Mouse (Mus musculus): Measurements from ENCODE around the gene Rfng. TPM values are rescaled to one million over a fixed set of nuclear protein-coding genes. Genes with fewer than 3 reads are reported as not detected.

The Rfng gene
- polyA plus RNA-seq, 1 experiment: 87.4 TPM

DNA sequence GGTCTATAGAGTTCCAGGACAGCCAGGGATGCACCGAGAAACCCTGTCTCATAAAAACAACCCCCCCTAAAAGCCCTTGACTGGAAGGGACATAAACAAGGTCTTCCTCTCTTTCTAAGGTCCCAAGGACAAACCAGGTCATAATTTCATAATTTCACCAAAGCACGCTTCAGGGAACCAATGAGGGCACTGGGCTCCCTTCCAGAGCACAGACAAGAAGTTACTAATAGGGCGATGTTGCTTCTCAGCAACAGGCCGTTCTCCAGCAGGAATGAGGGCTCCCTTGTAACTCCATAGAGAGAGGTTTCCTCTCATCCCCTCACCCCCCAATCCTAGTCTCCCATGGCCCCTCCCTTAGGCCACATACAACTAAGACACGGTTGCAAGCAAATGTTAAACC, 43.0 kb downstream of the Rfng start:
- DNase-seq: no peak
- Histone ChIP-seq H3K27me3 (ENCODE audit: control insufficient read depth, insufficient read depth, low read length) (no peaks in the 10 kb centered on the region), H3K4me3 (ENCODE audit: control insufficient read depth, insufficient read depth, low read length) (no peak overlapping the region), H3K36me3 (ENCODE audit: control insufficient read depth, insufficient read depth, low read length) (no peaks in the 10 kb centered on the region), H3K4me1 (replicated peaks; ENCODE audit: control insufficient read depth, insufficient read depth, low read length) (no peaks in the 10 kb centered on the region), H3K27ac (ENCODE audit: control insufficient read depth, insufficient read depth, low read length) (no peak overlapping the region)
- WGBS: 94% methylated on average over 5 of the region's 5 CpGs
- TF ChIP-seq CTCF (IDR thresholded peaks at IDR 0.05; ENCODE audit: borderline replicate concordance, control insufficient read depth, extremely low read depth, insufficient read depth, low read length, poor library complexity) (no peak), POLR2A (IDR thresholded peaks at IDR 0.05; ENCODE audit: control insufficient read depth, extremely low read depth, insufficient read depth, low read length, poor library complexity) (no peak)

GRCm38 (mm10) chr11:120736424-120736823, 47.6 kb downstream of the Rfng start:
- Histone ChIP-seq H3K27me3 (ENCODE audit: control insufficient read depth, insufficient read depth, low read length) (no peaks in the 10 kb centered on the region), H3K4me3 (ENCODE audit: control insufficient read depth, insufficient read depth, low read length) (no peak overlapping the region), H3K36me3 (ENCODE audit: control insufficient read depth, insufficient read depth, low read length) (no peaks in the 10 kb centered on the region), H3K27ac (ENCODE audit: control insufficient read depth, insufficient read depth, low read length) (no peak overlapping the region), H3K4me1 (replicated peaks; ENCODE audit: control insufficient read depth, insufficient read depth, low read length) (no peaks in the 10 kb centered on the region)
- 88% methylated on average over 6 of the region's 6 CpGs for WGBS
- no peak for TF ChIP-seq CTCF (IDR thresholded peaks at IDR 0.05; ENCODE audit: borderline replicate concordance, control insufficient read depth, extremely low read depth, insufficient read depth, low read length, poor library complexity)
- no peak for TF ChIP-seq POLR2A (IDR thresholded peaks at IDR 0.05; ENCODE audit: control insufficient read depth, extremely low read depth, insufficient read depth, low read length, poor library complexity)
- no peak for DNase-seq

DNA sequence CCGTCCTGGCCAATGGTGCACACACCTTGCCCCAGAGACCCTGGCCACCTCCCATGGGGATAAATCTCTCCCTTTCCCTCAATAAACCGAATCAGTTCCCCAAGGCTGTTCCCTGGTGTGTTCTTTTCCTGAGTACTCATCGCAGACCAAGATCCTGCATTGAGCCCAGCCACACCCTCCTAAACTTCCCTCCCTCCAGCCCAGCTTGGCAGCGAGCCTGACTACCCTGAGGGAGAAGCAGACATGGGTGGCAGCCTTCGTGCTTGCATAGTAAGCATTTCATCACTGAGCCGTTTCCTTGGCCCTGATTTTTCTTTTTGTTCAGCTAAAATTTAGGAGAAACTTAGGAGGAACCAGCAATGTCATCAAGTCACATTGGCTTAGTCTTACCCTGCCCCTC, 50.5 kb downstream of the Rfng start:
- Histone ChIP-seq H3K27ac (ENCODE audit: control insufficient read depth, insufficient read depth, low read length) (no peak overlapping the region), H3K27me3 (ENCODE audit: control insufficient read depth, insufficient read depth, low read length) (no peaks in the 10 kb centered on the region), H3K4me1 (replicated peaks; ENCODE audit: control insufficient read depth, insufficient read depth, low read length) (peaks cover 3% of the 10 kb centered on the region; the same call in 1 of the 2 replicates), H3K4me3 (ENCODE audit: control insufficient read depth, insufficient read depth, low read length) (no peak overlapping the region), H3K36me3 (ENCODE audit: control insufficient read depth, insufficient read depth, low read length) (no peaks in the 10 kb centered on the region)
- WGBS: 46% methylated on average over 6 of the region's 6 CpGs
- no peak for DNase-seq
- TF ChIP-seq POLR2A (IDR thresholded peaks at IDR 0.05; ENCODE audit: control insufficient read depth, extremely low read depth, insufficient read depth, low read length, poor library complexity): no peak
- no peak for TF ChIP-seq CTCF (IDR thresholded peaks at IDR 0.05; ENCODE audit: borderline replicate concordance, control insufficient read depth, extremely low read depth, insufficient read depth, low read length, poor library complexity)

DNA sequence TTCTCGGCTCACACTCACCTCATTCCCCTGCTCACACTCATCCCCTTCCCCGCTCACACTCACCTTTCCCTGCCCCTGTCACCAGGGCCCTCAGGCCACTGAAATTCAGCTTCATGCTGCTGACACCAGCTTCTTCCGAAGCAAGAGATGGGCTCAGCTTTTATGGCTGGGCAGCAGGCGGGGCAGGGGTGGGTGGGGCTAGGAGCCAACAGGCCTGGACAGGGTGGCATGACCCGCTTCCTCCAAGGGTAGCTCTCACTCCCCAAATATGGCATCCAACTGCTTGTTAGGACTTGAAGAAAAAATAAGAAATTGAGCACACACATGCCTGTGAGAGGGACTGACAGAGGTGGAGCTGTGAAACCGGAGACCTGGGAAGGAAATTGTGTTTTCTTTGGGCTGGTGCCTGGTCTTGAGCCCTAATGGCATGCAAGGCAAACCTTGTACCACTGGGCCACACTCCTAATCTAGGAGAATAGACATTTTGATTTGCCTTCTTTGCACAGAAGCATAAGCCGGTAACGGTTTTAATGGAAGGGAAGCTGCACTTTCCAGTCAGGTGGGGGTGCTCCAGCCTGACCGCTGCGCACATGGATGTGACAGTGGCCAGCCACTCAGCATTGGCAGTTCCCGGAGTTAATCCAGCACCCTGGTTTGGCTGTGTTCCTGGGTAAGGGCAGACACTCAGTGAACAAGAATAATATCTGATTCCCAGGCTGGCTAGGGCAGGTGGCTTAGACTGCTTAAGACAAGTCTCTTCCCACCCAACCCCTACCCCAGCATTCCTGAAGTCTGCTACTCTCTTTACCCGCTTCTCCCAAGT, 51.9 kb downstream of the Rfng start, which contains the start of gene Cbr2:
Cbr2 (minus strand) TSS at position 257 of the 823 bp plus-strand sequence.
- 91% methylated on average over 12 of the region's 12 CpGs for whole genome bisulfite sequencing
- no peak for TF ChIP-seq CTCF (IDR thresholded peaks at IDR 0.05; ENCODE audit: borderline replicate concordance, control insufficient read depth, extremely low read depth, insufficient read depth, low read length, poor library complexity)
- TF ChIP-seq POLR2A (IDR thresholded peaks at IDR 0.05; ENCODE audit: control insufficient read depth, extremely low read depth, insufficient read depth, low read length, poor library complexity): no peak
- Histone ChIP-seq H3K27me3 (ENCODE audit: control insufficient read depth, insufficient read depth, low read length) (no peaks in the 10 kb centered on the region; the same call in 1 of the 2 replicates), H3K4me3 (ENCODE audit: control insufficient read depth, insufficient read depth, low read length) (no peak within 1 kb of the TSS), H3K36me3 (ENCODE audit: control insufficient read depth, insufficient read depth, low read length) (no peaks in the 10 kb centered on the region), H3K4me1 (replicated peaks; ENCODE audit: control insufficient read depth, insufficient read depth, low read length) (peaks cover 4% of the 10 kb centered on the region), H3K27ac (ENCODE audit: control insufficient read depth, insufficient read depth, low read length) (peak within 1 kb of the TSS; percentile 19; the same call in 1 of the 2 replicates)
- DNase-seq: no peak

GRCm38 (mm10) chr11:120731395-120731794, 52.6 kb downstream of the Rfng start:
- Histone ChIP-seq H3K27me3 (ENCODE audit: control insufficient read depth, insufficient read depth, low read length) (no peaks in the 10 kb centered on the region; the same call in 1 of the 2 replicates), H3K4me3 (ENCODE audit: control insufficient read depth, insufficient read depth, low read length) (no peak overlapping the region), H3K4me1 (replicated peaks; ENCODE audit: control insufficient read depth, insufficient read depth, low read length) (peaks cover 9% of the 10 kb centered on the region), H3K27ac (ENCODE audit: control insufficient read depth, insufficient read depth, low read length) (peak overlapping the region; percentile 19; the same call in 1 of the 2 replicates), H3K36me3 (ENCODE audit: control insufficient read depth, insufficient read depth, low read length) (no peaks in the 10 kb centered on the region)
- WGBS: 94% methylated on average over 1 of the region's 1 CpGs
- TF ChIP-seq POLR2A (IDR thresholded peaks at IDR 0.05; ENCODE audit: control insufficient read depth, extremely low read depth, insufficient read depth, low read length, poor library complexity) (no peak), CTCF (IDR thresholded peaks at IDR 0.05; ENCODE audit: borderline replicate concordance, control insufficient read depth, extremely low read depth, insufficient read depth, low read length, poor library complexity) (no peak)
- DNase-seq: no peak

Other genes starting within 250 kb of the Rfng start
- gene Mcrip1, start 234.5 kb downstream of the Rfng start, polyA plus RNA-seq (2012; rRNA removed): 167 and 191 TPM in 2 replicates
- gene Ppp1r27, start 233.1 kb downstream of the Rfng start, polyA plus RNA-seq (2012; rRNA removed): 5.0 and 6.4 TPM in 2 replicates
- 125 and 139 TPM in 2 replicates for gene P4hb, start 211.0 kb downstream of the Rfng start, polyA plus RNA-seq (2012; rRNA removed)
- gene Arhgdia, start 202.6 kb downstream of the Rfng start, polyA plus RNA-seq (2012; rRNA removed): 1,184 and 1,219 TPM in 2 replicates
- gene Alyref, start 185.8 kb downstream of the Rfng start, polyA plus RNA-seq (2012; rRNA removed): 60.9 and 74.6 TPM in 2 replicates
- gene Anapc11, start 185.8 kb downstream of the Rfng start, polyA plus RNA-seq (2012; rRNA removed): 127 and 140 TPM in 2 replicates
- 2.2 and 2.8 TPM in 2 replicates for gene Npb, start 175.7 kb downstream of the Rfng start, polyA plus RNA-seq (2012; rRNA removed)
- gene Pcyt2, start 166.3 kb downstream of the Rfng start, polyA plus RNA-seq (2012; rRNA removed): 247 and 260 TPM in 2 replicates
- gene Sirt7, start 159.0 kb downstream of the Rfng start, polyA plus RNA-seq (2012; rRNA removed): 169 and 184 TPM in 2 replicates
- 33.6 and 35.5 TPM in 2 replicates for gene Mafg, start 150.6 kb downstream of the Rfng start, polyA plus RNA-seq (2012; rRNA removed)
- gene Pycr1, start 140.4 kb downstream of the Rfng start, polyA plus RNA-seq (2012; rRNA removed): 2.8 and 3.4 TPM in 2 replicates
- 1.2 and 3.2 TPM in 2 replicates for gene Myadml2, start 136.0 kb downstream of the Rfng start, polyA plus RNA-seq (2012; rRNA removed)
- 0.24 and 0.89 TPM in 2 replicates for gene Notum, start 123.0 kb downstream of the Rfng start, polyA plus RNA-seq (2012; rRNA removed)
- gene Aspscr1, start 111.2 kb downstream of the Rfng start, polyA plus RNA-seq (2012; rRNA removed): 170 and 183 TPM in 2 replicates
- 103 and 112 TPM in 2 replicates for gene Cenpx, start 70.5 kb downstream of the Rfng start, polyA plus RNA-seq (2012; rRNA removed)
- gene Lrrc45, start 70.3 kb downstream of the Rfng start, polyA plus RNA-seq (2012; rRNA removed): 69.2 and 77.3 TPM in 2 replicates
- 22.8 and 26.3 TPM in 2 replicates for gene Rac3, start 62.7 kb downstream of the Rfng start, polyA plus RNA-seq (2012; rRNA removed)
- gene Dcxr, start 56.9 kb downstream of the Rfng start, polyA plus RNA-seq (2012; rRNA removed): 78.4 and 126 TPM in 2 replicates
- gene Cbr2, start 52.1 kb downstream of the Rfng start, polyA plus RNA-seq (2012; rRNA removed): 426 and 617 TPM in 2 replicates
- gene Hmga1b, start 21.4 kb downstream of the Rfng start, polyA plus RNA-seq (2012; rRNA removed): 3.3 and 4.5 TPM in 2 replicates
- gene Gps1, start 65 bp upstream of the Rfng start, polyA plus RNA-seq (2012; rRNA removed): 171 and 193 TPM in 2 replicates
- 65.8 and 70.3 TPM in 2 replicates for gene Dus1l, start 12.2 kb upstream of the Rfng start, polyA plus RNA-seq (2012; rRNA removed)
- 973 and 1,776 TPM in 2 replicates for gene Fasn, start 40.3 kb upstream of the Rfng start, polyA plus RNA-seq (2012; rRNA removed)
- gene Ccdc57, start 148.7 kb upstream of the Rfng start, polyA plus RNA-seq (2012; rRNA removed): 1.6 and 1.7 TPM in 2 replicates
- 8.0 and 8.5 TPM in 2 replicates for gene Slc16a3, start 164.3 kb upstream of the Rfng start, polyA plus RNA-seq (2012; rRNA removed)
- gene Csnk1d, start 207.1 kb upstream of the Rfng start, polyA plus RNA-seq (2012; rRNA removed): 98.2 and 106 TPM in 2 replicates